Mouse (Mus musculus): ENCODE results near the gene Faap100.

DNA sequence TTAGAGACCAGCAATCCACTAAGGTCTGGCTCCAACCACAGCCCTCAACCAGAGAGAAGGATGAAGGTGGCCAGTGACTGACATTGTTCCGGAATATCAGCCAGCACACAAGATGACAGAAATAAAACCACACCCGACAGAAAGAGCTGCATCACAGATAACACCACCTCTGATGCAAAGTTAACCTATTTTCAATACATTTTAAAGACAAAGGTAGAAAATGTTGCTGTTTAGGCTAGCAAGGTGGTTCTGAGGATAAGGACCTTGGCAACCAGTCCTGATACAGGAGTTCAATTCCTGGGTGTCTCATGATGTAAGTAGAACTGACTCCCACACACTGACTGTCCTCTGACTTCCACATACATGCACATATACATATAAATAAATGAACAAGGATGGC, 20.8 kb upstream of the Faap100 start:
- no peak for TF ChIP-seq CTCF (IDR thresholded peaks at IDR 0.05; ENCODE audit: low read depth, low read length)
- peak; percentile 55 for TF ChIP-seq TAL1 (conservative IDR thresholded peaks at IDR 0.05; ENCODE audit: low read depth, low read length)
- no peak for TF ChIP-seq GATA1 (IDR thresholded peaks at IDR 0.05; ENCODE audit: borderline replicate concordance, low read length)
